Mouse (Mus musculus) forebrain, embryonic 15.5 days (tissue): ENCODE results near the gene Srprb. TPM values are rescaled to one million over a fixed set of nuclear protein-coding genes. Genes with fewer than 3 reads are reported as not detected.

Experiments used
- ATAC-seq: fragments of 200-750 bp; cut with Nextera tagmentation; replicated peaks from 2 replicates; pipeline ENCODE4 v1.8.0; 2017; ENCODE audit warnings: mild to moderate bottlenecking, moderate TSS enrichment, moderate library complexity
- H3K27ac ChIP-seq: fragments of 300-500 bp; sonication (generic); replicated peaks from 2 replicates; pipeline ENCODE4 v1.5.1; 2015; ENCODE audit warnings: mild to moderate bottlenecking, inconsistent platforms
- H3K27me3 ChIP-seq: fragments of 300-500 bp; sonication (generic); 2 replicates; pipeline ENCODE4 v1.6.1; 2015; ENCODE audit warnings: inconsistent platforms
- H3K36me3 ChIP-seq: fragments of 300-500 bp; sonication (generic); 2 replicates; pipeline ENCODE4 v1.6.1; 2015; ENCODE audit warnings: mild to moderate bottlenecking, inconsistent platforms
- H3K4me1 ChIP-seq: fragments of 300-500 bp; sonication (generic); 2 replicates; pipeline ENCODE4 v1.6.1; 2015; ENCODE audit warnings: inconsistent platforms
- H3K4me2 ChIP-seq: fragments of 300-500 bp; sonication (generic); replicated peaks from 2 replicates; pipeline ENCODE4 v1.6.1; 2015; ENCODE audit warnings: mild to moderate bottlenecking, inconsistent platforms
- H3K4me3 ChIP-seq: fragments of 300-500 bp; sonication (generic); 2 replicates; pipeline ENCODE4 v1.5.1; 2015; ENCODE audit warnings: mild to moderate bottlenecking, inconsistent platforms
- H3K9ac ChIP-seq: fragments of 300-500 bp; sonication (generic); replicated peaks from 2 replicates; pipeline ENCODE4 v1.6.1; 2015; ENCODE audit warnings: mild to moderate bottlenecking, inconsistent platforms
- H3K9me3 ChIP-seq: fragments of 300-500 bp; sonication (generic); 2 replicates; pipeline ENCODE4 v1.6.1; 2016; ENCODE audit warnings: inconsistent platforms
- WGBS: fragments of 180-500 bp; shearing (Covaris S2); methylation state at CpG from one replicate; pipeline ENCODE4 v1.1.7; 2015; ENCODE audit warnings: mixed read lengths; 5-methylcytosine and 5-hydroxymethylcytosine counted together
- polyA plus RNA-seq: library from polyadenylated mRNA; unstranded; fragments of >200 nt; fragmentation: Nextera tagmentation; extraction: Ambion mirVana; gene quantifications from 2 replicates; pipeline ENCODE4 v1.2.1, GENCODE M21; 2015

Gene Srprb
- polyA plus RNA-seq, 1 experiment from 2014 or later = 48.8 TPM

- H3K4me2 ChIP-seq = no peak overlapping the region
- no peak overlapping the region for H3K27ac ChIP-seq
- peaks cover 50% of the 10 kb centered on the region for H3K36me3 ChIP-seq
- no peak overlapping the region for H3K9ac ChIP-seq
- no peaks in the 10 kb centered on the region for H3K27me3 ChIP-seq
- H3K4me1 ChIP-seq = peaks cover 4% of the 10 kb centered on the region
- 89% methylated on average over 4 of the region's 4 CpGs for WGBS
- H3K9me3 ChIP-seq = no peaks in the 10 kb centered on the region
- no peak overlapping the region for H3K4me3 ChIP-seq
- no peak for ATAC-seq
These were observed 13.5 kb downstream of the Srprb start for GRCm38 (mm10) chr9:103188416-103188815.

GRCm38 (mm10) chr9:103186747-103187146 is 15.2 kb downstream of the Srprb start:
- H3K27ac ChIP-seq = 0 out of 2 replicates have a peak overlapping the region, but pooled peaks have one; percentile 5
- H3K9me3 ChIP-seq = no peaks in the 10 kb centered on the region
- H3K4me1 ChIP-seq = peaks cover 8% of the 10 kb centered on the region
- no peak overlapping the region for H3K4me3 ChIP-seq
- no peaks in the 10 kb centered on the region for H3K27me3 ChIP-seq
- H3K9ac ChIP-seq = no peak overlapping the region
- ATAC-seq = no peak
- H3K36me3 ChIP-seq = peaks cover 46% of the 10 kb centered on the region
- whole genome bisulfite sequencing = 67% methylated on average over 9 of the region's 9 CpGs
- no peak overlapping the region for H3K4me2 ChIP-seq

- WGBS = 90% methylated on average over 8 of the region's 8 CpGs
- peaks cover 40% of the 10 kb centered on the region for H3K36me3 ChIP-seq
- ATAC-seq = no peak
These were observed 16.0 kb downstream of the Srprb start for GRCm38 (mm10) chr9:103185946-103186345.

GRCm38 (mm10) chr9:103184855-103185254 is 17.1 kb downstream of the Srprb start:
- 63% methylated on average over 4 of the region's 4 CpGs for WGBS
- no peak overlapping the region for H3K4me2 ChIP-seq
- no peak overlapping the region for H3K4me3 ChIP-seq
- no peak for ATAC-seq
- peaks cover 30% of the 10 kb centered on the region for H3K36me3 ChIP-seq
- H3K27me3 ChIP-seq = no peaks in the 10 kb centered on the region
- H3K9ac ChIP-seq = no peak overlapping the region
- H3K4me1 ChIP-seq = peaks cover 24% of the 10 kb centered on the region
- no peaks in the 10 kb centered on the region for H3K9me3 ChIP-seq
- H3K27ac ChIP-seq = no peak overlapping the region

More at GRCm38 (mm10) chr9:103185946-103186345, 16.0 kb downstream of the Srprb start:
- H3K4me3 ChIP-seq = no peak overlapping the region
- no peaks in the 10 kb centered on the region for H3K9me3 ChIP-seq
- no peak overlapping the region for H3K27ac ChIP-seq
- no peak overlapping the region for H3K9ac ChIP-seq
- H3K4me2 ChIP-seq = no peak overlapping the region
- H3K27me3 ChIP-seq = no peaks in the 10 kb centered on the region
- peaks cover 13% of the 10 kb centered on the region for H3K4me1 ChIP-seq

GRCm38 (mm10) chr9:103181886-103182285 is 20.1 kb downstream of the Srprb start:
- WGBS = 84% methylated on average over 8 of the region's 8 CpGs

GRCm38 (mm10) chr9:103180807-103181565 is 21.0 kb downstream of the Srprb start:
- Histone ChIP-seq H3K27me3 (no peaks in the 10 kb centered on the region), H3K27ac (peak overlapping the region; percentile 75), H3K9ac (peak overlapping the region; percentile 32), H3K36me3 (peaks cover 15% of the 10 kb centered on the region; the same call in 1 of the 2 replicates), H3K4me3 (peak overlapping the region; percentile 30), H3K9me3 (no peaks in the 10 kb centered on the region), H3K4me1 (peaks cover 22% of the 10 kb centered on the region), H3K4me2 (peak overlapping the region; percentile 48)
- ATAC-seq = peak; percentile 78
- 4% methylated on average over 20 of the region's 20 CpGs for WGBS

More at GRCm38 (mm10) chr9:103181886-103182285, 20.1 kb downstream of the Srprb start:
- no peaks in the 10 kb centered on the region for H3K27me3 ChIP-seq
- no peaks in the 10 kb centered on the region for H3K9me3 ChIP-seq
- H3K9ac ChIP-seq = no peak overlapping the region
- peaks cover 15% of the 10 kb centered on the region; the same call in 1 of the 2 replicates for H3K36me3 ChIP-seq
- peak overlapping the region; percentile 43; the same call in 1 of the 2 replicates for H3K27ac ChIP-seq
- H3K4me1 ChIP-seq = peaks cover 25% of the 10 kb centered on the region
- no peak for ATAC-seq
- H3K4me3 ChIP-seq = no peak overlapping the region
- H3K4me2 ChIP-seq = no peak overlapping the region

- Histone ChIP-seq H3K4me3 (no peak overlapping the region), H3K27ac (peak overlapping the region; percentile 75), H3K9me3 (no peaks in the 10 kb centered on the region), H3K4me1 (peaks cover 22% of the 10 kb centered on the region), H3K4me2 (peak overlapping the region; percentile 48), H3K9ac (peak overlapping the region; percentile 32; the same call in 1 of the 2 replicates), H3K36me3 (peaks cover 15% of the 10 kb centered on the region; the same call in 1 of the 2 replicates), H3K27me3 (no peaks in the 10 kb centered on the region)
- ATAC-seq = peak; percentile 30; the same call in 1 of the 2 replicates
- 39% methylated on average over 3 of the region's 3 CpGs for WGBS
These were observed 21.6 kb downstream of the Srprb start for GRCm38 (mm10) chr9:103180303-103180702.

- Histone ChIP-seq H3K4me1 (peaks cover 11% of the 10 kb centered on the region), H3K36me3 (0 out of 2 replicates have a peak, but pooled peaks cover 4% of the 10 kb centered on the region)
- WGBS = 94% methylated on average over 7 of the region's 7 CpGs
These were observed 26.2 kb downstream of the Srprb start for GRCm38 (mm10) chr9:103175692-103176091.

GRCm38 (mm10) chr9:103174771-103175519 is 27.0 kb downstream of the Srprb start:
- WGBS = 66% methylated on average over 6 of the region's 6 CpGs
- Histone ChIP-seq H3K27me3 (no peaks in the 10 kb centered on the region), H3K4me1 (peaks cover 3% of the 10 kb centered on the region), H3K27ac (no peak overlapping the region), H3K36me3 (0 out of 2 replicates have a peak, but pooled peaks cover 4% of the 10 kb centered on the region), H3K4me2 (no peak overlapping the region), H3K9me3 (no peaks in the 10 kb centered on the region), H3K9ac (no peak overlapping the region), H3K4me3 (no peak overlapping the region)
- no peak for ATAC-seq

More at GRCm38 (mm10) chr9:103175692-103176091, 26.2 kb downstream of the Srprb start:
- Histone ChIP-seq H3K4me2 (no peak overlapping the region), H3K27ac (no peak overlapping the region), H3K9ac (no peak overlapping the region), H3K9me3 (no peaks in the 10 kb centered on the region), H3K27me3 (no peaks in the 10 kb centered on the region), H3K4me3 (no peak overlapping the region)
- no peak for ATAC-seq

- H3K27me3 ChIP-seq = no peaks in the 10 kb centered on the region
- 64% methylated on average over 7 of the region's 7 CpGs for WGBS
- H3K9ac ChIP-seq = no peak overlapping the region
- H3K4me2 ChIP-seq = no peak overlapping the region
- no peak for ATAC-seq
- no peaks in the 10 kb centered on the region for H3K4me1 ChIP-seq
- no peaks in the 10 kb centered on the region for H3K9me3 ChIP-seq
- no peak overlapping the region for H3K4me3 ChIP-seq
- H3K27ac ChIP-seq = no peak overlapping the region
- H3K36me3 ChIP-seq = peaks cover 19% of the 10 kb centered on the region; the same call in 1 of the 2 replicates
These were observed 33.2 kb downstream of the Srprb start for GRCm38 (mm10) chr9:103168771-103169170.

DNA sequence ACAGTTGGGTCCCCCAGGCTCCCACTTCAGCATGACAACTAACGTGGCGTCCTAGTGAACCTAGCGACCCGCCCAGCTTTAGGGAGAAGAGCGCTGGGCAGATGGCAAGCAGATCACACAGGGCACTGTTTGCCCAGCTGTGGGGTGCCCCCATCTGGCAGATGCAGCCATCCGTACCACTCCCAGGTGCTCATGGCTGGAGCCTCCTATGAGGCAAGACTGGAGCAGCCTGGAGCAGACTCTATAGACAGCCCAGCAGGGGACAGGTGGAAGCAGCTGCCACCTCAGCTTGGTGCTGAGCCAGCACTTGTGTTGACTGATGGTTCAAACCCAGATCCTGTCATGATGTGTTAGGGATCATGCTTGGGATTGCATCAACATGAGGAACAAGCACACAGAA is 33.9 kb downstream of the Srprb start:
- Histone ChIP-seq H3K4me1 (no peaks in the 10 kb centered on the region), H3K9me3 (no peaks in the 10 kb centered on the region), H3K36me3 (peaks cover 25% of the 10 kb centered on the region; the same call in 1 of the 2 replicates), H3K9ac (no peak overlapping the region), H3K4me2 (no peak overlapping the region), H3K27ac (no peak overlapping the region), H3K27me3 (no peaks in the 10 kb centered on the region), H3K4me3 (no peak overlapping the region)
- ATAC-seq = no peak
- 87% methylated on average over 6 of the region's 6 CpGs for WGBS

DNA sequence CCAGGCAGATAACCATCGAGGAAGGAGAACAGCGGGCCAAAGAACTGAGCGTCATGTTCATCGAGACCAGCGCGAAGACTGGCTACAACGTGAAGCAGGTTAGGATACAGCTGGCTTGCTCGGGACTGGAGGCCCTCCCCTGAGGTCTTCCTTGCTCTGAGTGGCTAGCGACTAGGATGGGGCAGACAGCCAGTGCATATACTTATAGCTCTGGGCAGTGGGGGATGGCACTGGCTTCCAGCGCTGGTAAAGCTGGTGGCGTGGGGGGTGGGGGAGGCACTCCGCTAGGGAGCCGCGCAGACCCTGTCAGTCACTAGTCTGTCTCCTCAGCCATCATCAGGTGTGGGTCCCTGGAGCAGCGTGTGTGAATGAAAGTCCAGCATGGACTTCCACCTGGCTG is 38.1 kb downstream of the Srprb start:
- WGBS = 82% methylated on average over 15 of the region's 15 CpGs
- Histone ChIP-seq H3K27me3 (no peaks in the 10 kb centered on the region), H3K9me3 (no peaks in the 10 kb centered on the region), H3K9ac (no peak overlapping the region), H3K4me2 (no peak overlapping the region), H3K27ac (no peak overlapping the region), H3K36me3 (peaks cover 38% of the 10 kb centered on the region), H3K4me1 (no peaks in the 10 kb centered on the region), H3K4me3 (no peak overlapping the region)
- no peak for ATAC-seq
